Mouse (Mus musculus): ENCODE results near the gene Kcnk3.

GRCm38 (mm10) chr5:30574367-30574766 is 13.6 kb upstream of the Kcnk3 start:
- TF ChIP-seq CTCF (conservative IDR thresholded peaks at IDR 0.05; ENCODE audit: low read length) = no peak
- TF ChIP-seq NANOG (IDR thresholded peaks at IDR 0.05; ENCODE audit: borderline replicate concordance, low read length) = no peak
- TF ChIP-seq POU5F1 (IDR thresholded peaks at IDR 0.05; ENCODE audit: borderline replicate concordance, low read length) = no peak

All from E14TG2a.4 (cell line).